Mouse (Mus musculus) small intestine, adult 2 months (tissue): Measurements from ENCODE around the gene Ppara. TPM values are rescaled to one million over a fixed set of nuclear protein-coding genes. Genes with fewer than 3 reads are reported as not detected.

Source experiments
- H3K27ac ChIP-seq: fragments of 200-500 bp; 2 replicates; pipeline ENCODE4 v1.5.1; 2012; ENCODE audit warnings: low read depth, low read length, control low read depth, inconsistent platforms; ENCODE audit not compliant: insufficient read depth
- H3K27me3 ChIP-seq: fragments of 200-500 bp; 2 replicates; pipeline ENCODE4 v1.6.1; 2012; ENCODE audit warnings: mild to moderate bottlenecking, moderate library complexity, low read length, inconsistent platforms; ENCODE audit not compliant: control insufficient read depth, insufficient read depth
- H3K36me3 ChIP-seq: fragments of 200-500 bp; 2 replicates; pipeline ENCODE4 v1.6.1; 2012; ENCODE audit warnings: mild to moderate bottlenecking, low read length, control low read depth, inconsistent platforms; ENCODE audit not compliant: control insufficient read depth, insufficient read depth
- H3K4me1 ChIP-seq: fragments of 200-500 bp; 2 replicates; pipeline ENCODE4 v1.6.1; 2012; ENCODE audit warnings: low read length, inconsistent platforms, mixed read lengths; ENCODE audit not compliant: control insufficient read depth, insufficient read depth, insufficient read length
- H3K4me3 ChIP-seq: fragments of 200-500 bp; 2 replicates; pipeline ENCODE4 v1.5.1; 2012; ENCODE audit warnings: low read depth, mild to moderate bottlenecking, control low read depth, inconsistent platforms, low read length, moderate library complexity
- CTCF ChIP-seq: fragments of 200-500 bp; IDR thresholded peaks from 2 replicates; pipeline ENCODE4 v1.5.1; 2012; ENCODE audit warnings: low read depth, mild to moderate bottlenecking, control low read depth, inconsistent platforms, low read length, moderate library complexity, mixed read lengths; ENCODE audit not compliant: insufficient replicate concordance, insufficient read length; ENCODE audit errors: extremely low read depth
- POLR2A ChIP-seq: fragments of 200-500 bp; IDR thresholded peaks from 2 replicates; pipeline ENCODE4 v1.6.1; 2012; ENCODE audit warnings: low read depth, mild to moderate bottlenecking, control low read depth, inconsistent platforms, low read length, moderate library complexity
- WGBS: fragments of 180-500 bp; shearing (Covaris S2); methylation state at CpG from one replicate; pipeline ENCODE4 v1.1.7; 2018; 5-methylcytosine and 5-hydroxymethylcytosine counted together
- polyA plus RNA-seq: library from polyadenylated mRNA; depleted of rRNA; stranded (reverse); fragments of >200 nt; gene quantifications from 2 replicates; pipeline ENCODE4 v1.2.3, GENCODE M21; 2012

Ppara gene
- polyA plus RNA-seq, 1 experiment, result 7.2 TPM

- WGBS, result 45% methylated on average over 5 of the region's 5 CpGs
- Histone ChIP-seq H3K36me3 (peaks cover 5% of the 10 kb centered on the region; the same call in 1 of the 2 replicates), H3K27ac (peak overlapping the region; percentile 79; the same call in 1 of the 2 replicates), H3K4me1 (peaks cover 3% of the 10 kb centered on the region; the same call in 1 of the 2 replicates), H3K27me3 (no peaks in the 10 kb centered on the region), H3K4me3 (no peak overlapping the region)
- TF ChIP-seq CTCF (no peak), POLR2A (no peak)
Observed at GRCm38 (mm10) chr15:85810462-85810805, 75.7 kb downstream of the Ppara start.

GRCm38 (mm10) chr15:85810806-85811521, 76.2 kb downstream of the Ppara start:
- H3K27me3 ChIP-seq, result no peaks in the 10 kb centered on the region
- peak overlapping the region; percentile 85 for H3K4me3 ChIP-seq
- TF ChIP-seq POLR2A (no peak), CTCF (peak; percentile 18; the same call in 1 of the 2 replicates)
- H3K27ac ChIP-seq, result peak overlapping the region; percentile 79
- H3K4me1 ChIP-seq, result peaks cover 3% of the 10 kb centered on the region; the same call in 1 of the 2 replicates
- WGBS, result under 1% methylated on average over 36 of the region's 36 CpGs
- H3K36me3 ChIP-seq, result peaks cover 5% of the 10 kb centered on the region; the same call in 1 of the 2 replicates

DNA sequence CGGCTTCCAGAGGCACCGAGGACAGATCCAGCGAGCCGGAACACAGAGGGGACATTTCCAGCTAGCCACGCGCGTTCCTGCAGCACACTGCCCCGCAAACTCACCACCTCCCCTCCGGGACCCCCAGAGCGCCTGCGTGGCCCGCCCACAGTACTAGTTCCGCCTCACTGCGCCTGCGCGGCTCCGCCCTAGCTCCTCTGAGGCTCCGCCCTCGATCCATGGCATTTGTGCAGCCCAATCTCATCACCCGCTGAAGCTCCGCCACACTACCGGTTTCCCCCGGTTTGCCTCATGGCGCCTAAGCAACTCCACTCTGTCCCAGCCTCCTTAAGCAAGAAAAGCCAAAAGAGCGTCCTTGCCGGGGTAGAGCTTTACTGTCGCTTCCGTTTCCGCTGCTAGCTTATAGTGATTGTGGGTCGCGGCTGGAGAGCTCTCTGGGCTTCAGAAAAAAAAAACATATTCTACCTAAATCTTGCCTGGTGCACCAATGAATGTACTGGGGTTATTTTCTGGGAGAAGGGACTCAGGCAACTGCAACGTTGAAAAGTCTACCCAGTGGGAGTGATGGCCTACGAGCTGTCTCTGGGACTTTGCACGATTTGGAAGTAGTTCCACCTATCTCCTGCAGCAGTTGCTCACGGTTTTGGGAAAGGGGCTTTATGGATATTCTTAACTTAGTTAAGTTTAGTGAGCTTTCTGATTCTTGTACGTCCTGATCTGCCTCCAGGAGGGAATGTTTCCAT, 76.9 kb downstream of the Ppara start, which contains the start of gene Cdpf1:
TSS of gene Cdpf1 (minus strand) at position 163 of the 743 bp plus-strand sequence.
- no peaks in the 10 kb centered on the region for H3K27me3 ChIP-seq
- peaks cover 5% of the 10 kb centered on the region; the same call in 1 of the 2 replicates for H3K36me3 ChIP-seq
- H3K4me3 ChIP-seq, result peak within 1 kb of the TSS; percentile 85
- H3K27ac ChIP-seq, result peak within 1 kb of the TSS; percentile 79
- 2% methylated on average over 36 of the region's 36 CpGs for WGBS
- peaks cover 3% of the 10 kb centered on the region; the same call in 1 of the 2 replicates for H3K4me1 ChIP-seq
- peak; percentile 10; the same call in 1 of the 2 replicates for TF ChIP-seq CTCF
- TF ChIP-seq POLR2A, result peak; percentile 79

DNA sequence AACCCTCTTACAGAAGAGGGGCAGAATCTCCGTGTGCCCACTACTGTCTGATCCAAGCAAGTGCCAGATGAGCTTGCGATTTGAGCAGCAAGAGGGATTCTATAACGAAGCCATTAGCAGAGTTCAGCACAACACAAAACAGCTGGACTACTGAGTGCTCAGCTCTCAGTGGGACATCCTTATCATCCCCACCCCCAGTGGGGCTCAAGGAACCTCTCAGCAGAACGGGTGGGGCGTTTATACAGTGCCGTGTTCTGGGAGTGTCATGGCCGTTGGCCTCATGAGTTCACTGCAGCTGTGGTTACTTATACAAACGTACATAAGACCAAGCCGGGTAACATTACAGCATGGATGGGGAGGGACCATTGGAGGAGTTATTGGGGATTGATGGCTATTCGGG, 78.6 kb downstream of the Ppara start:
- TF ChIP-seq POLR2A (no peak), CTCF (no peak)
- Histone ChIP-seq H3K27me3 (no peaks in the 10 kb centered on the region), H3K36me3 (no peaks in the 10 kb centered on the region), H3K4me3 (no peak overlapping the region), H3K4me1 (peaks cover 3% of the 10 kb centered on the region; the same call in 1 of the 2 replicates), H3K27ac (no peak overlapping the region)
- WGBS, result 33% methylated on average over 10 of the region's 10 CpGs

- 2% methylated on average over 65 of the region's 65 CpGs for whole genome bisulfite sequencing
- Histone ChIP-seq H3K36me3 (no peaks in the 10 kb centered on the region), H3K27me3 (no peaks in the 10 kb centered on the region; the same call in 1 of the 2 replicates), H3K27ac (no peak within 1 kb of the TSS), H3K4me1 (peaks cover 3% of the 10 kb centered on the region; the same call in 1 of the 2 replicates), H3K4me3 (peak within 1 kb of the TSS; percentile 52)
- TF ChIP-seq POLR2A (no peak), CTCF (no peak)
Observed at GRCm38 (mm10) chr15:85821203-85822010, 86.6 kb downstream of the Ppara start, which contains the start of gene Pkdrej. Pkdrej (minus strand) TSS chr15:85821734.

- Histone ChIP-seq H3K4me3 (peak overlapping the region; percentile 52), H3K4me1 (peaks cover 3% of the 10 kb centered on the region; the same call in 1 of the 2 replicates), H3K36me3 (no peaks in the 10 kb centered on the region), H3K27me3 (no peaks in the 10 kb centered on the region; the same call in 1 of the 2 replicates), H3K27ac (no peak overlapping the region)
- TF ChIP-seq POLR2A, result no peak
- TF ChIP-seq CTCF, result peak; percentile 23; the same call in 1 of the 2 replicates
- WGBS, result 22% methylated on average over 4 of the region's 4 CpGs
Observed at GRCm38 (mm10) chr15:85822011-85822359, 87.2 kb downstream of the Ppara start.
